Mouse (Mus musculus) forebrain, postnatal 0 days (tissue): ENCODE results near the gene Fntb. TPM values are rescaled to one million over a fixed set of nuclear protein-coding genes. Genes with fewer than 3 reads are reported as not detected.

ENCODE experiments used
- ATAC-seq: fragments of 200-750 bp; cut with Nextera tagmentation; 2 replicates; pipeline ENCODE4 v1.8.0; 2017; ENCODE audit warnings: mild to moderate bottlenecking, moderate library complexity
- DNase-seq: peaks from one replicate; pipeline ENCODE4 v3.0.0-alpha.2; 2015
- H3K27ac ChIP-seq: fragments of 300-500 bp; sonication (generic); 2 replicates; pipeline ENCODE4 v1.5.1; 2014; ENCODE audit warnings: low read depth, mild to moderate bottlenecking, antibody characterized with exemption, low read length, moderate library complexity, mixed read lengths
- H3K27me3 ChIP-seq: fragments of 300-500 bp; sonication (generic); 2 replicates; pipeline ENCODE4 v1.6.1; 2014; ENCODE audit warnings: mild to moderate bottlenecking, low read length, mixed read lengths; ENCODE audit not compliant: insufficient read depth
- H3K36me3 ChIP-seq: fragments of 300-500 bp; sonication (generic); 2 replicates; pipeline ENCODE4 v1.6.1; 2014; ENCODE audit warnings: mild to moderate bottlenecking, moderate library complexity; ENCODE audit not compliant: insufficient read depth
- H3K4me1 ChIP-seq: fragments of 300-500 bp; sonication (generic); 2 replicates; pipeline ENCODE4 v1.6.1; 2014; ENCODE audit warnings: antibody characterized with exemption; ENCODE audit not compliant: insufficient read depth
- H3K4me2 ChIP-seq: fragments of 300-500 bp; sonication (generic); 2 replicates; pipeline ENCODE4 v1.6.1; 2014; ENCODE audit warnings: low read depth, mild to moderate bottlenecking, moderate library complexity
- H3K4me3 ChIP-seq: fragments of 300-500 bp; sonication (generic); 2 replicates; pipeline ENCODE4 v1.5.1; 2014; ENCODE audit warnings: low read depth, low read length, mixed read lengths
- H3K9ac ChIP-seq: fragments of 300-500 bp; sonication (generic); 2 replicates; pipeline ENCODE4 v1.6.1; 2014; ENCODE audit warnings: mild to moderate bottlenecking
- H3K9me3 ChIP-seq: fragments of 300-500 bp; sonication (generic); 2 replicates; pipeline ENCODE4 v1.6.1; 2016; ENCODE audit warnings: low read length
- CTCF ChIP-seq: sonication (generic); IDR thresholded peaks from 2 replicates; pipeline ENCODE4 v1.5.1; 2016; ENCODE audit warnings: antibody characterized with exemption, control low read depth, low read depth
- WGBS: fragments of 180-500 bp; shearing (Covaris S2); extraction: QIAGEN DNeasy Blood & Tissue Kit; methylation state at CpG from one replicate; pipeline ENCODE4 v1.1.7; 2014; 5-methylcytosine and 5-hydroxymethylcytosine counted together
- polyA plus RNA-seq: library from polyadenylated mRNA; unstranded; fragments of >200 nt; fragmentation: Nextera tagmentation; extraction: Ambion mirVana; gene quantifications from 2 replicates; pipeline ENCODE4 v1.2.1, GENCODE M21; 2015
- total RNA-seq: library from RNA; depleted of rRNA; stranded (reverse); fragments of >200 nt; gene quantifications from 2 replicates; pipeline ENCODE4 v1.2.3, GENCODE M21; 2014

Fntb gene
- total and polyA plus RNA-seq, 2 experiments from 2014 or later = 32.3 to 42.3 TPM

- H3K4me3 ChIP-seq = peak overlapping the region; percentile 64
- no peaks in the 10 kb centered on the region for H3K36me3 ChIP-seq
- peak overlapping the region; percentile 54 for H3K4me2 ChIP-seq
- peaks cover 8% of the 10 kb centered on the region for H3K4me1 ChIP-seq
- peak; percentile 98 for DNase-seq
- peak; percentile 85 for TF ChIP-seq CTCF
- H3K9me3 ChIP-seq = no peaks in the 10 kb centered on the region
- H3K27me3 ChIP-seq = no peaks in the 10 kb centered on the region; the same call in 1 of the 2 replicates
- H3K9ac ChIP-seq = peak overlapping the region; percentile 71
- ATAC-seq = peak; percentile 99
- WGBS = 2% methylated on average over 43 of the region's 43 CpGs
- H3K27ac ChIP-seq = peak overlapping the region; percentile 80
Observed at GRCm38 (mm10) chr12:76837101-76837843, 71.9 kb downstream of the Fntb start.

- WGBS = 13% methylated on average over 21 of the region's 21 CpGs
- Histone ChIP-seq H3K27ac (peak overlapping the region; percentile 80), H3K27me3 (no peaks in the 10 kb centered on the region; the same call in 1 of the 2 replicates), H3K4me1 (peaks cover 8% of the 10 kb centered on the region), H3K9me3 (no peaks in the 10 kb centered on the region), H3K4me3 (peak overlapping the region; percentile 64), H3K36me3 (no peaks in the 10 kb centered on the region), H3K9ac (peak overlapping the region; percentile 71), H3K4me2 (peak overlapping the region; percentile 54)
- no peak for ATAC-seq
- TF ChIP-seq CTCF = no peak
- no peak for DNase-seq
Observed at GRCm38 (mm10) chr12:76837844-76838650, 72.7 kb downstream of the Fntb start.

DNA sequence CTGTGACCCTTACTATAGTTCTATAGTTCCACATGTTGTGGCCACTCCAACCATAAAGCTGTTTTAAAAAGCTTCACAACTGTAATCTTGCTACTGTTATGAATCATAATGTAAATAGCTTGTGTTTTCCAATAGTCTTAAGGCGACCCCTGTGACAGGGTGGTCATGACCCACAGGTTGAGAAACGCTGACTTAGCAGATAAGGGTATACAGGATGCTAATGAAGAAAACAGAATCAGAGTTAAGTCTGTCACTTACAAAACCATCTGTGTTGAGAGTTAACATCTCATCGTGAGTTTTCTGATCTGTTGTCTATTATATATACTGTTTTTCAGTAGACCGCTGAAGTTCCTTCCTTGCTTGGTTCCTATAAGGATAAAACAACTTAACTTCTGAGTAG lies 73.9 kb downstream of the Fntb start:
- no peak for TF ChIP-seq CTCF
- no peak for ATAC-seq

GRCm38 (mm10) chr12:76840081-76840480 lies 74.7 kb downstream of the Fntb start:
- Histone ChIP-seq H3K9ac (no peak overlapping the region), H3K4me1 (peaks cover 8% of the 10 kb centered on the region), H3K36me3 (no peaks in the 10 kb centered on the region), H3K4me2 (no peak overlapping the region), H3K27ac (no peak overlapping the region), H3K4me3 (no peak overlapping the region), H3K27me3 (no peaks in the 10 kb centered on the region; the same call in 1 of the 2 replicates), H3K9me3 (no peaks in the 10 kb centered on the region)
- TF ChIP-seq CTCF = no peak
- 77% methylated on average over 6 of the region's 6 CpGs for WGBS
- ATAC-seq = no peak
- DNase-seq = no peak

More for the DNA sequence above, 73.9 kb downstream of the Fntb start:
- DNase-seq = no peak
- no peak overlapping the region for H3K4me2 ChIP-seq
- H3K4me1 ChIP-seq = peaks cover 8% of the 10 kb centered on the region
- H3K9ac ChIP-seq = no peak overlapping the region
- H3K27me3 ChIP-seq = no peaks in the 10 kb centered on the region; the same call in 1 of the 2 replicates
- no peak overlapping the region for H3K27ac ChIP-seq
- H3K36me3 ChIP-seq = no peaks in the 10 kb centered on the region
- 95% methylated on average over 4 of the region's 4 CpGs for WGBS
- no peak overlapping the region for H3K4me3 ChIP-seq
- H3K9me3 ChIP-seq = no peaks in the 10 kb centered on the region

- Histone ChIP-seq H3K36me3 (no peaks in the 10 kb centered on the region), H3K27ac (no peak overlapping the region), H3K4me3 (no peak overlapping the region), H3K4me1 (no peaks in the 10 kb centered on the region), H3K9me3 (no peaks in the 10 kb centered on the region), H3K9ac (no peak overlapping the region), H3K27me3 (no peaks in the 10 kb centered on the region), H3K4me2 (no peak overlapping the region)
- 90% methylated on average over 15 of the region's 15 CpGs for WGBS
- TF ChIP-seq CTCF = no peak
- DNase-seq = no peak
- ATAC-seq = no peak
Observed at GRCm38 (mm10) chr12:76844346-76845061, 79.1 kb downstream of the Fntb start.

DNA sequence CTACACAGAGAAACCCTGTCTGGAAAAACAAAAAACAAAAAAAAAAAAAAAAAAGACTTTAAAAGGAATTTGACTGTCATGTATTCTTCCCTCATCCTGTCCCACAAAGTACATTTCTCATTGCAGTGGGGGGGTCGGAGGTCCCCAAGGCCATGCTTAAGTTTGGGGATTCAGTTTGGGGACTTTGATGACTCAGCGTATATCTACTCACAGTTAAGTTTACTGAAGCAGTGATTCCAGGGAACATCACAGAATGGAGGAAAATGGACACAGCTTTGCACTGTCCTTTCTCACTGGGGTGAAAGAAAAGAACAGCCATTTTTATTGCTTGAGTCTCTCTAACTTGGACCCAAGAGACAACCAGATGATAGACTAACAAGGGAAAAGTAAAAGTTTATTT lies 87.0 kb downstream of the Fntb start:
- 97% methylated on average over 2 of the region's 2 CpGs for WGBS
- no peaks in the 10 kb centered on the region for H3K36me3 ChIP-seq

More for the DNA sequence above, 87.0 kb downstream of the Fntb start:
- DNase-seq (no peak), ATAC-seq (no peak)
- no peak overlapping the region for H3K4me3 ChIP-seq
- H3K4me2 ChIP-seq = no peak overlapping the region
- H3K9ac ChIP-seq = no peak overlapping the region
- H3K27me3 ChIP-seq = no peaks in the 10 kb centered on the region
- no peaks in the 10 kb centered on the region for H3K9me3 ChIP-seq
- no peak for TF ChIP-seq CTCF
- no peak overlapping the region for H3K27ac ChIP-seq
- no peaks in the 10 kb centered on the region for H3K4me1 ChIP-seq
